Mouse (Mus musculus) heart, adult 2 months (tissue): Measurements from ENCODE around the gene Upp2.

ENCODE experiments used
- CTCF ChIP-seq: fragments of 200-600 bp; IDR thresholded peaks from 2 replicates; pipeline ENCODE4 v1.8.1; 2022; ENCODE audit warnings: antibody characterized with exemption, mild to moderate bottlenecking, moderate library complexity
- POLR2A ChIP-seq: fragments of 200-500 bp; IDR thresholded peaks from 2 replicates; pipeline ENCODE4 v1.6.1; 2011; ENCODE audit warnings: mild to moderate bottlenecking, low read depth, low read length, control low read depth; ENCODE audit not compliant: insufficient read depth

DNA sequence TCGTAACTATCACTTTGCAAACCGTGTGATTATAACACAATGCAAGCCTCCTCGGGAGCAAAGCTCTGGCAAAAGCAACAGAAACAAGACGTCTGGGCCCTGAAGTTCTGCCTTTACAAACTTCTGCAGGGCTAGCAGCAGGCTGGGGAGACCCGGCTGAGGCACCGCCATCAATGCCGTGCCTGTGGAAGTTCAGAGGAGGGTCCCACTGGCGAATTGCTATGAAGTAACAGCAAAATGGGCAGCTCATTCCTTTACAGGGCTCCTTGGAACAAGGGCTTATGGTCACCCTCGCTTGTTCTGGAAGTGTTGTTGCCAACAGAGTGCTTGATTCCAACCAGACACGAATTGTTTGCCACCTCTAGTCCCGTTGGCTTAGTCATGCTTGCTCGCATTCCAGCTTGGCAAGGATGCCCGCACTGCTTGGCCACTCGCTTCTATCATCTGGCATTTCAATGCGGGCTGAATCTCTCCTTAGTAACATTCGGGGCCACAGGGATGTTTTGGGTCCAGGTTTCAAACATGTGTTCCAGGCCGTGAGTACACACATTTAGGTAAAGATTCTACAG lies 29.8 kb downstream of the Upp2 start:
- no peak for TF ChIP-seq CTCF
- no peak for TF ChIP-seq POLR2A
